Mouse (Mus musculus): ENCODE data around the gene Grid2.
"Not testable (repeated sequence)": the region's sequence is repeated elsewhere in the genome, so short reads cannot be mapped to it uniquely, and the experiment has no call there.

Grid2 gene

GRCm38 (mm10) chr6:63255826-63256555 lies at the start of gene Grid2:
TSS of gene Grid2 (plus strand) at chr6:63255876.
- no peak for DNase-seq (ENCODE audit: low spot score in 2 of 2)

- no peak for DNase-seq (ENCODE audit: low spot score in 2 of 2)
Observed at GRCm38 (mm10) chr6:63250738-63251137, 4.9 kb upstream of the Grid2 start.

GRCm38 (mm10) chr6:63256556-63257405 lies 1.1 kb downstream of the Grid2 start:
- no peak for DNase-seq (ENCODE audit: low spot score in 2 of 2)

GRCm38 (mm10) chr6:63257406-63257845 lies 1.8 kb downstream of the Grid2 start:
- no peak for DNase-seq (ENCODE audit: low spot score in 2 of 2)

- no peak for DNase-seq (ENCODE audit: low spot score in 2 of 2)
Observed at GRCm38 (mm10) chr6:63257876-63258275, 2.2 kb downstream of the Grid2 start.

GRCm38 (mm10) chr6:63259764-63260163 lies 4.1 kb downstream of the Grid2 start:
- no peak for DNase-seq (ENCODE audit: low spot score in 2 of 2)

- DNase-seq (ENCODE audit: low spot score in 2 of 2) = no peak
Observed at GRCm38 (mm10) chr6:63284419-63284818, 28.7 kb downstream of the Grid2 start.

- no peak for DNase-seq (ENCODE audit: low spot score in 2 of 2)
Observed at GRCm38 (mm10) chr6:63342438-63343004, 86.8 kb downstream of the Grid2 start.

GRCm38 (mm10) chr6:63347015-63347414 lies 91.3 kb downstream of the Grid2 start:
- no peak for DNase-seq (ENCODE audit: low spot score in 2 of 2)

GRCm38 (mm10) chr6:63381061-63381611 lies 125.5 kb downstream of the Grid2 start:
- DNase-seq (ENCODE audit: low spot score in 2 of 2) = no peak

- no peak for DNase-seq (ENCODE audit: low spot score in 2 of 2)
Observed at GRCm38 (mm10) chr6:63401698-63402097, 146.0 kb downstream of the Grid2 start.

- DNase-seq (ENCODE audit: low spot score in 2 of 2) = no peak
Observed at GRCm38 (mm10) chr6:63417534-63417933, 161.9 kb downstream of the Grid2 start.

- no peak for DNase-seq (ENCODE audit: low spot score in 2 of 2)
Observed at GRCm38 (mm10) chr6:63432751-63433150, 177.1 kb downstream of the Grid2 start.

GRCm38 (mm10) chr6:63448175-63448574 lies 192.5 kb downstream of the Grid2 start:
- no peak for DNase-seq (ENCODE audit: low spot score in 2 of 2)

- DNase-seq (ENCODE audit: low spot score in 2 of 2) = no peak
Observed at GRCm38 (mm10) chr6:63482141-63482540, 226.5 kb downstream of the Grid2 start.

GRCm38 (mm10) chr6:63515016-63515415 lies 259.3 kb downstream of the Grid2 start:
- DNase-seq (ENCODE audit: low spot score in 2 of 2) = no peak

GRCm38 (mm10) chr6:63515957-63516356 lies 260.3 kb downstream of the Grid2 start:
- no peak for DNase-seq (ENCODE audit: low spot score in 2 of 2)

- no peak for DNase-seq (ENCODE audit: low spot score in 2 of 2)
Observed at GRCm38 (mm10) chr6:63531751-63532150, 276.1 kb downstream of the Grid2 start.

GRCm38 (mm10) chr6:63532901-63533300 lies 277.2 kb downstream of the Grid2 start:
- DNase-seq (ENCODE audit: low spot score in 2 of 2) = no peak

- DNase-seq (ENCODE audit: low spot score in 2 of 2) = no peak
Observed at GRCm38 (mm10) chr6:63547741-63548140, 292.1 kb downstream of the Grid2 start.

- not testable (repeated sequence) for DNase-seq (ENCODE audit: low spot score in 2 of 2)
Observed at GRCm38 (mm10) chr6:63568741-63569140, 313.1 kb downstream of the Grid2 start.

- DNase-seq (ENCODE audit: low spot score in 2 of 2) = no peak
Observed at GRCm38 (mm10) chr6:63590681-63591080, 335.0 kb downstream of the Grid2 start.

Measured in spleen, postnatal 36 days (tissue).